Mouse (Mus musculus) CD4-positive, CD25-positive, alpha-beta regulatory T cell, adult 4 months (primary cell): ENCODE data around the gene Tut1. TPM values are rescaled to one million over a fixed set of nuclear protein-coding genes. Genes with fewer than 3 reads are reported as not detected.
"Not testable (repeated sequence)": the region's sequence is repeated elsewhere in the genome, so short reads cannot be mapped to it uniquely, and the experiment has no call there.

Experiments
- ATAC-seq: one replicate; pipeline ENCODE4 v1.8.0; 2017
- polyA plus RNA-seq, 2 experiments: library from polyadenylated mRNA; unstranded; fragments of 100-300 nt; shearing (Covaris generic); gene quantifications; one replicate each; pipeline ENCODE4 v1.2.1; 2017

Gene Tut1
- polyA plus RNA-seq, 2 experiments from 2014 or later = 30.3 to 67.9 TPM

GRCm38 (mm10) chr19:8943047-8943446 is 10.6 kb upstream of the Tut1 start:
- ATAC-seq = no peak

- ATAC-seq = no peak
Measured at GRCm38 (mm10) chr19:8944062-8944461, 9.6 kb upstream of the Tut1 start.

- no peak for ATAC-seq
Measured at GRCm38 (mm10) chr19:8944750-8945149, 8.9 kb upstream of the Tut1 start.

GRCm38 (mm10) chr19:8945251-8945650 is 8.4 kb upstream of the Tut1 start:
- no peak for ATAC-seq

- no peak for ATAC-seq
Measured at GRCm38 (mm10) chr19:8946929-8947328, 6.7 kb upstream of the Tut1 start.

- no peak for ATAC-seq
Measured at GRCm38 (mm10) chr19:8950190-8950589, 3.5 kb upstream of the Tut1 start.

GRCm38 (mm10) chr19:8952241-8952640 is 1.4 kb upstream of the Tut1 start:
- no peak for ATAC-seq

GRCm38 (mm10) chr19:8954171-8954570 is 524 bp downstream of the Tut1 start:
- ATAC-seq = no peak

- ATAC-seq = no peak
Measured at GRCm38 (mm10) chr19:8962256-8962655, 8.6 kb downstream of the Tut1 start.

GRCm38 (mm10) chr19:8965075-8965474 is 11.4 kb downstream of the Tut1 start:
- no peak for ATAC-seq

GRCm38 (mm10) chr19:8965771-8966170 is 12.1 kb downstream of the Tut1 start:
- ATAC-seq = no peak

- ATAC-seq = no peak
Measured at GRCm38 (mm10) chr19:8966198-8966589, 12.5 kb downstream of the Tut1 start.

- ATAC-seq = peak; percentile 96
Measured at GRCm38 (mm10) chr19:8966590-8967372, 13.1 kb downstream of the Tut1 start, which contains the start of gene Eef1g. Gene Eef1g (plus strand): TSS chr19:8967041.

- no peak for ATAC-seq
Measured at GRCm38 (mm10) chr19:8967373-8967743, 13.7 kb downstream of the Tut1 start.

- ATAC-seq = no peak
Measured at GRCm38 (mm10) chr19:8967893-8968292, 14.2 kb downstream of the Tut1 start.

- not testable (repeated sequence) for ATAC-seq
Measured at GRCm38 (mm10) chr19:8972491-8972890, 18.8 kb downstream of the Tut1 start.

- ATAC-seq = no peak
Measured at GRCm38 (mm10) chr19:8974638-8975037, 21.0 kb downstream of the Tut1 start.

GRCm38 (mm10) chr19:8975491-8975890 is 21.8 kb downstream of the Tut1 start:
- no peak for ATAC-seq

- peak; percentile 74 for ATAC-seq
Measured at GRCm38 (mm10) chr19:8976535-8976934, 22.9 kb downstream of the Tut1 start.

GRCm38 (mm10) chr19:8980771-8981170 is 27.1 kb downstream of the Tut1 start:
- ATAC-seq = no peak

- no peak for ATAC-seq
Measured at GRCm38 (mm10) chr19:8981450-8982168, 28.0 kb downstream of the Tut1 start.

GRCm38 (mm10) chr19:8982303-8983149 is 28.9 kb downstream of the Tut1 start:
- no peak for ATAC-seq

- no peak for ATAC-seq
Measured at GRCm38 (mm10) chr19:8983150-8983650, 29.6 kb downstream of the Tut1 start.
